Mouse (Mus musculus) kidney, adult 2 months (tissue): ENCODE data around the gene Arid1b. TPM values are rescaled to one million over a fixed set of nuclear protein-coding genes. Genes with fewer than 3 reads are reported as not detected.

Experiments used
- DNase-seq: peaks from one replicate; pipeline ENCODE4 v3.0.0; 2021
- H3K27ac ChIP-seq: fragments of 200-500 bp; 2 replicates; pipeline ENCODE4 v1.5.1; 2012; ENCODE audit warnings: low read depth, low read length, control low read depth, inconsistent platforms; ENCODE audit not compliant: insufficient read depth
- H3K27me3 ChIP-seq: fragments of 200-500 bp; replicated peaks from 2 replicates; pipeline ENCODE4 v1.6.1; 2012; ENCODE audit warnings: mild to moderate bottlenecking, moderate library complexity, low read length, inconsistent platforms; ENCODE audit not compliant: control insufficient read depth, insufficient read depth
- H3K36me3 ChIP-seq: fragments of 200-500 bp; 2 replicates; pipeline ENCODE4 v1.6.1; 2012; ENCODE audit warnings: mild to moderate bottlenecking, moderate library complexity, low read length, inconsistent platforms; ENCODE audit not compliant: control insufficient read depth, insufficient read depth
- H3K4me1 ChIP-seq: fragments of 200-500 bp; 2 replicates; pipeline ENCODE4 v1.6.1; 2011; ENCODE audit warnings: low read length; ENCODE audit not compliant: control insufficient read depth, insufficient read depth
- H3K4me3 ChIP-seq: fragments of 200-500 bp; 2 replicates; pipeline ENCODE4 v1.5.1; 2011; ENCODE audit warnings: mild to moderate bottlenecking, low read depth, low read length, control low read depth; ENCODE audit not compliant: insufficient read depth
- CTCF ChIP-seq: fragments of 200-500 bp; conservative IDR thresholded peaks from 2 replicates; pipeline ENCODE4 v1.5.1; 2011; ENCODE audit warnings: low read depth, mild to moderate bottlenecking, control low read depth, low read length, moderate library complexity, mixed read lengths; ENCODE audit not compliant: insufficient read depth, insufficient read length
- POLR2A ChIP-seq: fragments of 200-500 bp; IDR thresholded peaks from one replicate; pipeline ENCODE4 v1.6.1; 2011; ENCODE audit warnings: low read depth, low read length, control low read depth
- WGBS: fragments of 180-500 bp; shearing (Covaris S2); methylation state at CpG from one replicate; pipeline ENCODE4 v1.1.7; 2018; 5-methylcytosine and 5-hydroxymethylcytosine counted together
- polyA plus RNA-seq: library from polyadenylated mRNA; depleted of rRNA; stranded (reverse); fragments of >200 nt; gene quantifications from 2 replicates; pipeline ENCODE4 v1.2.3, GENCODE M21; 2012

Gene Arid1b
- polyA plus RNA-seq, 1 experiment = 20.6 TPM

GRCm38 (mm10) chr17:5396213-5396612, 402.1 kb downstream of the Arid1b start:
- Histone ChIP-seq H3K27me3 (no peaks in the 10 kb centered on the region), H3K4me1 (no peaks in the 10 kb centered on the region), H3K27ac (no peak overlapping the region), H3K36me3 (no peaks in the 10 kb centered on the region), H3K4me3 (no peak overlapping the region)
- DNase-seq = no peak
- TF ChIP-seq CTCF = no peak
- no peak for TF ChIP-seq POLR2A
- WGBS = 86% methylated on average over 5 of the region's 5 CpGs
